Mouse (Mus musculus) E14TG2a.4 (cell line): ENCODE measurements around the gene Paox.

Source experiments
- H3K27me3 ChIP-seq: 2 replicates; pipeline ENCODE4 v1.6.1; 2014; ENCODE audit warnings: low read length, control low read depth; ENCODE audit not compliant: insufficient read depth
- H3K36me3 ChIP-seq: 2 replicates; pipeline ENCODE4 v1.6.1; 2014; ENCODE audit warnings: low read length, control low read depth; ENCODE audit not compliant: insufficient read depth
- H3K4me1 ChIP-seq: replicated peaks from 2 replicates; pipeline ENCODE4 v1.6.1; 2014; ENCODE audit warnings: low read depth, low read length, control low read depth
- H3K4me3 ChIP-seq: replicated peaks from 2 replicates; pipeline ENCODE4 v1.5.1; 2014; ENCODE audit warnings: mild to moderate bottlenecking, low read length
- H3K9me3 ChIP-seq: 2 replicates; pipeline ENCODE4 v1.6.1; 2014; ENCODE audit warnings: low read length, control low read depth
- CTCF ChIP-seq: conservative IDR thresholded peaks from 2 replicates; pipeline ENCODE4 v1.5.1; 2014; ENCODE audit warnings: low read length
- NANOG ChIP-seq: IDR thresholded peaks from 2 replicates; pipeline ENCODE4 v1.6.1; 2014; ENCODE audit warnings: borderline replicate concordance, low read length, mixed read lengths
- POU5F1 ChIP-seq: IDR thresholded peaks from 2 replicates; pipeline ENCODE4 v1.6.1; 2014; ENCODE audit warnings: low read length, borderline replicate concordance

Gene Paox

GRCm38 (mm10) chr7:140172936-140173335 is 57.3 kb downstream of the Paox start, which contains the start of gene Olfr523:
TSS of gene Olfr523 (plus strand) at chr7:140173217.
- TF ChIP-seq CTCF, result no peak
- TF ChIP-seq NANOG, result no peak
- no peak for TF ChIP-seq POU5F1
- H3K27me3 ChIP-seq, result no peaks in the 10 kb centered on the region; the same call in 1 of the 2 replicates
- H3K4me3 ChIP-seq, result no peak within 1 kb of the TSS
- no peaks in the 10 kb centered on the region; the same call in 1 of the 2 replicates for H3K9me3 ChIP-seq
- peaks cover 15% of the 10 kb centered on the region for H3K4me1 ChIP-seq
- no peaks in the 10 kb centered on the region for H3K36me3 ChIP-seq

DNA sequence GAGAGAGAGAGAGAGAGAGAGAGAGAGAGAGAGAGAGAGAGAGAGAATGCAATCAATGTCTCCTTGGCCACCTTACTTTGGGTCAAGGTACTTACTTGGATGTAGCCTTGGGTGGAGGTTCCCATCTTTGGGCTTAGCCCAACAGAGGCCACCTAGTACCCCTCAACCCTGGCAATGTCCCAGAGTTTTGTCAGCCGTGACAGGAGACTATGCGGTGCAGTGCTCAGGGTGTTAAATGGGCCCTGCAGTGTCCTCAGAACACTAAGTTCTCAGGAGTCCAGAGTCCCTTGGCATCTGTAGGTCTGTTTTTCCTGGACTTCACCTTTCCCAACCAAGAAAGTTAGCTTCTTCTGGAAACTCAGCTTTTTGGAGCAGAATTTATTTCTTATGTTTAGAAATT is 63.6 kb downstream of the Paox start:
- no peaks in the 10 kb centered on the region for H3K36me3 ChIP-seq
- H3K4me1 ChIP-seq, result no peaks in the 10 kb centered on the region
- H3K27me3 ChIP-seq, result no peaks in the 10 kb centered on the region
- H3K4me3 ChIP-seq, result no peak overlapping the region
- H3K9me3 ChIP-seq, result no peaks in the 10 kb centered on the region
- TF ChIP-seq NANOG (no peak), POU5F1 (no peak), CTCF (no peak)

DNA sequence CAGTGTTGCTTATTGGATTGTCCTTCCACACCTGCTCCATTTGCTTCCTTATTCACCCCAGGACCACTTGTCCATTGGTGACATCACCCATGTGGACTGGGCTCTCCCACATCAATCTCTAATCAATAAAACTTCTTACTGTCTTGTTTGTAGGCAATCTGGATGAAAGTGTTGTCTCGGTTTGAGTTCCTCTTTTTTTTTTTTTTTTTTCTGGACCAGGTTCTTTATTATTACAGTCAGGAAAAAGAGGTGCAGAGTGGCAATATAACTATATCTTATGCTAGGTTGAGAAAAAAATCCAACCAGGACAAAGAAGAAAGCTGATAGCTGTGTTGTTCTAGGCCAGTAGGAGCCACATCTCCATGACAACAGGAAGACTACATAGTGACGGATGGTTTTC is 65.1 kb downstream of the Paox start:
- H3K36me3 ChIP-seq, result no peaks in the 10 kb centered on the region
- H3K4me3 ChIP-seq, result no peak overlapping the region
- no peaks in the 10 kb centered on the region; the same call in 1 of the 2 replicates for H3K27me3 ChIP-seq
- H3K9me3 ChIP-seq, result no peaks in the 10 kb centered on the region
- H3K4me1 ChIP-seq, result no peaks in the 10 kb centered on the region
- TF ChIP-seq POU5F1 (no peak), CTCF (no peak), NANOG (no peak)

GRCm38 (mm10) chr7:140184206-140184605 is 68.6 kb downstream of the Paox start:
- no peaks in the 10 kb centered on the region for H3K36me3 ChIP-seq
- H3K9me3 ChIP-seq, result no peaks in the 10 kb centered on the region
- no peak overlapping the region for H3K4me3 ChIP-seq
- no peaks in the 10 kb centered on the region; the same call in 1 of the 2 replicates for H3K27me3 ChIP-seq
- TF ChIP-seq NANOG, result no peak
- no peak for TF ChIP-seq CTCF
- TF ChIP-seq POU5F1, result no peak
- H3K4me1 ChIP-seq, result no peaks in the 10 kb centered on the region
